Mouse (Mus musculus) CH12.LX (cell line): ENCODE measurements at regions not wholly inside any gene's neighbourhood (a gene's known extent, or its start where the extent isn't known, plus 50 kb on each side); places are given as distances from the start of the nearest gene placed in this dataset.

Experiments
- DNase-seq: peaks from one replicate; pipeline ENCODE4 v3.0.0-alpha.2; 2013; ENCODE audit errors: extremely low read depth
- H3K27ac ChIP-seq: 2 replicates; pipeline ENCODE4 v1.5.1; 2012; ENCODE audit warnings: low read depth, mild to moderate bottlenecking, control low read depth, moderate library complexity; ENCODE audit not compliant: insufficient read depth
- H3K27me3 ChIP-seq: replicated peaks from 2 replicates; pipeline ENCODE3; 2012; ENCODE audit warnings: inconsistent platforms
- H3K36me3 ChIP-seq, 2 experiments: replicated peaks in 1 of 2; 2 replicates each; pipeline versions ENCODE3 to v1.6.1; 2012; ENCODE audit warnings: inconsistent platforms in 1 of 2, low read length in 1 of 2, mild to moderate bottlenecking in 1 of 2, mixed read lengths in 1 of 2, moderate library complexity in 1 of 2; ENCODE audit not compliant: control insufficient read depth in 1 of 2, insufficient read depth in 1 of 2
- H3K4me1 ChIP-seq, 2 experiments: 2 replicates each; pipeline ENCODE4 v1.6.1; 2012; ENCODE audit warnings: inconsistent platforms in 1 of 2, moderate library complexity in 1 of 2; ENCODE audit not compliant: insufficient read depth in 2 of 2, control insufficient read depth in 1 of 2
- H3K4me2 ChIP-seq: 2 replicates; pipeline ENCODE4 v1.6.1; 2012; ENCODE audit warnings: low read depth, mild to moderate bottlenecking, control low read depth; ENCODE audit not compliant: poor library complexity, insufficient read depth, severe bottlenecking
- H3K4me3 ChIP-seq, 3 experiments: fragments of 150-350 bp in 1 of 3; sonication (generic) in 1 of 3; replicated peaks in 1 of 3; 2 replicates each; pipeline versions ENCODE3 to v1.5.1; 2011 to 2012; ENCODE audit warnings: low read depth in 2 of 3, low read length in 2 of 3, mild to moderate bottlenecking in 2 of 3, moderate library complexity in 2 of 3, control low read depth in 1 of 3, improper control_type of control experiment in 1 of 3, inconsistent platforms in 1 of 3, mixed read lengths in 1 of 3; ENCODE audit not compliant: poor library complexity in 1 of 3
- H3K79me2 ChIP-seq: replicated peaks from 2 replicates; pipeline ENCODE4 v1.6.1; 2012; ENCODE audit warnings: mild to moderate bottlenecking, moderate library complexity; ENCODE audit not compliant: control insufficient read depth, poor library complexity, insufficient read depth, severe bottlenecking; ENCODE audit errors: extremely low read depth
- H3K9ac ChIP-seq: 2 replicates; pipeline ENCODE4 v1.6.1; 2012; ENCODE audit warnings: low read depth, mild to moderate bottlenecking, control low read depth, moderate library complexity; ENCODE audit not compliant: insufficient read depth
- H3K9me3 ChIP-seq: replicated peaks from 2 replicates; pipeline ENCODE3; 2012; ENCODE audit warnings: low read length, inconsistent platforms, mixed read lengths
- BHLHE40 ChIP-seq: IDR thresholded peaks from 2 replicates; pipeline ENCODE4 v1.6.1; 2011; ENCODE audit warnings: mild to moderate bottlenecking, low read depth, low read length, improper control_type of control experiment
- CHD1 ChIP-seq: IDR thresholded peaks from 2 replicates; pipeline ENCODE4 v1.6.1; 2012; ENCODE audit warnings: low read depth, low read length, improper control_type of control experiment, inconsistent platforms
- CHD2 ChIP-seq: IDR thresholded peaks from 2 replicates; pipeline ENCODE4 v1.6.1; 2011; ENCODE audit warnings: low read length, improper control_type of control experiment
- ELF1 ChIP-seq: IDR thresholded peaks from 2 replicates; pipeline ENCODE4 v1.6.1; 2014; ENCODE audit warnings: low read depth, mild to moderate bottlenecking, inconsistent platforms, low read length, improper control_type of control experiment
- EP300 ChIP-seq: IDR thresholded peaks from 2 replicates; pipeline ENCODE4 v1.6.1; 2011; ENCODE audit warnings: low read length, improper control_type of control experiment
- IRF4 ChIP-seq: IDR thresholded peaks from 2 replicates; pipeline ENCODE4 v1.6.1; 2014; ENCODE audit warnings: low read depth, mild to moderate bottlenecking, inconsistent platforms, low read length, improper control_type of control experiment
- JUN ChIP-seq: IDR thresholded peaks from 2 replicates; pipeline ENCODE4 v1.6.1; 2011; ENCODE audit warnings: low read depth, mild to moderate bottlenecking, low read length, improper control_type of control experiment, moderate library complexity; ENCODE audit not compliant: insufficient read depth
- JUND ChIP-seq: conservative IDR thresholded peaks from 2 replicates; pipeline ENCODE4 v1.6.1; 2011; ENCODE audit warnings: low read depth, low read length, improper control_type of control experiment
- MEF2A ChIP-seq: IDR thresholded peaks from 2 replicates; pipeline ENCODE4 v1.6.1; 2014; ENCODE audit warnings: low read depth, mild to moderate bottlenecking, inconsistent platforms, low read length, improper control_type of control experiment, borderline replicate concordance
- MXI1 ChIP-seq: IDR thresholded peaks from 2 replicates; pipeline ENCODE4 v1.6.1; 2011; ENCODE audit warnings: mild to moderate bottlenecking, low read depth, low read length, improper control_type of control experiment
- NELFE ChIP-seq: IDR thresholded peaks from 2 replicates; pipeline ENCODE4 v1.6.1; 2011; ENCODE audit warnings: low read depth, low read length, improper control_type of control experiment
- NRF1 ChIP-seq: IDR thresholded peaks from 2 replicates; pipeline ENCODE4 v1.6.1; 2014; ENCODE audit warnings: low read depth, mild to moderate bottlenecking, inconsistent platforms, low read length, improper control_type of control experiment, moderate library complexity
- PAX5 ChIP-seq: IDR thresholded peaks from 2 replicates; pipeline ENCODE4 v1.6.1; 2012; ENCODE audit warnings: low read length, inconsistent platforms, mixed read lengths
- RCOR1 ChIP-seq: conservative IDR thresholded peaks from 2 replicates; pipeline ENCODE4 v1.6.1; 2012; ENCODE audit warnings: low read depth, mild to moderate bottlenecking, inconsistent platforms, low read length, improper control_type of control experiment
- SMC3 ChIP-seq: IDR thresholded peaks from 2 replicates; pipeline ENCODE4 v1.6.1; 2011; ENCODE audit warnings: low read depth, low read length, improper control_type of control experiment
- TCF12 ChIP-seq: IDR thresholded peaks from 2 replicates; pipeline ENCODE4 v1.6.1; 2014; ENCODE audit warnings: low read depth, mild to moderate bottlenecking, inconsistent platforms, low read length, improper control_type of control experiment
- UBTF ChIP-seq: IDR thresholded peaks from 2 replicates; pipeline ENCODE4 v1.6.1; 2012; ENCODE audit warnings: low read depth, mild to moderate bottlenecking, inconsistent platforms, low read length, improper control_type of control experiment, moderate library complexity
- ZC3H11A ChIP-seq: IDR thresholded peaks from 2 replicates; pipeline ENCODE4 v1.6.1; 2012; ENCODE audit warnings: low read depth, mild to moderate bottlenecking, inconsistent platforms, low read length, improper control_type of control experiment
- ZKSCAN1 ChIP-seq: IDR thresholded peaks from 2 replicates; pipeline ENCODE4 v1.6.1; 2012; ENCODE audit warnings: low read depth, inconsistent platforms, low read length, improper control_type of control experiment, borderline replicate concordance
- ZMIZ1 ChIP-seq: IDR thresholded peaks from 2 replicates; pipeline ENCODE4 v1.6.1; 2012; ENCODE audit warnings: low read depth, mild to moderate bottlenecking, inconsistent platforms, low read length, improper control_type of control experiment
- ZNF384 ChIP-seq: IDR thresholded peaks from 2 replicates; pipeline ENCODE4 v1.6.1; 2012; ENCODE audit warnings: low read depth, low read length, improper control_type of control experiment, inconsistent platforms
- dilution Hi-C: fragments of 300-500 bp; cut with MboI; formaldehyde crosslinking; loops from 2 replicates; pipeline ENCODE4 v1.14.3; 2020; ENCODE audit warnings: low sequenced_read_pairs; ENCODE audit not compliant: extremely low pct_unique_long_range_greater_than_20kb, extremely low pct_ligation_motif_present
- in situ Hi-C: fragments of 300-500 bp; cut with MboI; formaldehyde crosslinking; loops from 3 replicates; pipeline ENCODE4 v1.14.3; 2019; ENCODE audit warnings: low sequenced_read_pairs, low pct_ligation_motif_present, low pct_unique_long_range_greater_than_20kb, mixed read lengths

DNA sequence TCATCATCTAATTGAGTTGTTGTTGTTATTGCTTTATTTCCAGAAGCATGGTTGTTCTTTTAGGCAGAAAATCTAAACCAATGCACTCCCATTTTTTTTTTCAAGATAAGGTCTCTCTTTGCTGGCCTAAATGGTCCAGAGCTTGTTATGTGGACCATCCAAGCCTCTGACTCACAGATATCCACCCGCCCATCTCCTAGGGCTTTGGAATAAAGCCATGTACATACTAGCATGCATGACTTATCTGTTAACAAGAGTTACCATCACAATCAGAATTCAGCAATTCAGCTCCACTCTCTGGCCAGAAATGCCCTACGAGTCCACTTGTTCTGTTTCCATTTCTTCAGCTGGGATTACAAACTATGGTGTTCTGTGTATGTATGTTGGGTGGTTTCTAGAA, 669.5 kb downstream of the Epha7 start:
- no peak for DNase-seq
- TF ChIP-seq BHLHE40 (no peak), RCOR1 (no peak)
- TF ChIP-seq, all 38 proteins: peak for 0
- dilution Hi-C loops: no loop called here

GRCm38 (mm10) chr4:29500844-29501243, 687.9 kb downstream of the Epha7 start:
- in situ Hi-C loops: no loop called here
- Histone ChIP-seq H3K27me3 (no peaks in the 10 kb centered on the region), H3K27ac (no peak overlapping the region), H3K4me1 (no peaks in the 10 kb centered on the region), H3K4me2 (no peak overlapping the region), H3K79me2 (no peaks in the 10 kb centered on the region), H3K9me3 (peaks cover 9% of the 10 kb centered on the region), H3K36me3 (no peaks in the 10 kb centered on the region), H3K9ac (no peak overlapping the region), H3K4me3 (no peak overlapping the region)
- no peak for TF ChIP-seq BHLHE40
- TF ChIP-seq EP300: no peak
- no peak for TF ChIP-seq PAX5
- TF ChIP-seq TCF12: no peak
- no peak for TF ChIP-seq NRF1
- no peak for TF ChIP-seq JUN
- TF ChIP-seq ZMIZ1: no peak
- TF ChIP-seq JUND: no peak
- TF ChIP-seq IRF4: no peak
- TF ChIP-seq MEF2A: no peak
- TF ChIP-seq CHD2: no peak
- no peak for TF ChIP-seq UBTF
- no peak for TF ChIP-seq NELFE
- TF ChIP-seq ZC3H11A: no peak
- no peak for TF ChIP-seq MXI1
- no peak for TF ChIP-seq CHD1
- TF ChIP-seq ELF1: no peak
- no peak for TF ChIP-seq SMC3
- no peak for TF ChIP-seq ZKSCAN1
- TF ChIP-seq ZNF384: no peak
- DNase-seq: no peak
- dilution Hi-C loops: no loop called here

More for the DNA sequence above, 669.5 kb downstream of the Epha7 start:
- Histone ChIP-seq H3K27me3 (no peaks in the 10 kb centered on the region), H3K4me1 (no peaks in the 10 kb centered on the region), H3K9me3 (peaks cover 28% of the 10 kb centered on the region), H3K4me3 (no peak overlapping the region), H3K27ac (no peak overlapping the region), H3K4me2 (no peak overlapping the region), H3K79me2 (no peaks in the 10 kb centered on the region), H3K36me3 (no peaks in the 10 kb centered on the region), H3K9ac (no peak overlapping the region)
- in situ Hi-C loops: no loop called here
